Mouse (Mus musculus): ENCODE measurements at regions not wholly inside any gene's neighbourhood (a gene's known extent, or its start where the extent isn't known, plus 50 kb on each side); places are given as distances from the start of the nearest gene placed in this dataset.
"Not testable (repeated sequence)": the region's sequence is repeated elsewhere in the genome, so short reads cannot be mapped to it uniquely, and the experiment has no call there.

DNA sequence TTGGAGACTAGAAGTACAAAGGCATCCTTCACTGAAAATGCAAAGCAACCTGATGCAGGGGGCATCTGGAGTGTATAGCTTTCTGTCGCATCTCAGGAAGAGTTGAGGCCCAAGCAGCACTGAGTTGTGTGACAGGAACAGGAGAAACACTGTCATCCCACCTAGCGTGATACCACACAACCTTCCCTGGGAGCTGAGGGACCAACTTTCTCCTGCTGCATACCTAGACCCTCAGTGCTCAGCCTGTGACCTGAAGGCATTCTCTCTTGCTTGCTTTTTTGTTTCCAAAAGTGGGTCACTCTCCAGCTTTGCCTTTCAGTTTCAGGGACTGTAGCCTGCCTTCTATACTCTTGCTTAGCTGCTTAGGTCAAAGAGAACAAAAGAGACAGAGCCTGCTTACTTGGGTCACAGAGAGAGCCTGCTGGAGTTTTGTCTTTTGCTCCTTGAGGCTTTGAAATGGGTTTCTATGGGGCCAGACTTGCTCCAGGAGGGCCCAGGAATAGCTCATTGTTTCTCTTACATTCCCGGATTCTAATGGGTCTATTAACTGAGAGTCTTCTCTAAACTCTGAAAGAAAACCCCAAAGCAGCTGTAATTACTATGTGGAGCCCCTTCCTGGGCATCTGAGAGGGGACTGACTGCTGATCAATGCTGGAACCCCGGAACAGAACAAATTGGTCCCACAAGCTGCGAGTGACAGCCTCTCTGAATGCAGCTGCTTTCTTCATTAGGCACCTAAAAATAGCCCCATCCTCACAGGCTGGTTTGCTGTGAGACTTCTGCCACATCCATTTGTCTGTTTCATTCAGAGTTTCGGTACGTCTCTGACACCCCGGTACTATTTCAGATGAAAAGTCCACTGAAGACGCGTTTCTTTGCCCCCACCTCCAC is 73.9 kb upstream of the Atxn1 start:
- DNase-seq (ENCODE audit: low spot score in 2 of 2): no peak

GRCm38 (mm10) chr13:46032281-46032680 is 67.5 kb upstream of the Atxn1 start:
- peak in 1 of 2 experiments; percentile 23 for DNase-seq (ENCODE audit: low spot score in 2 of 2)

DNA sequence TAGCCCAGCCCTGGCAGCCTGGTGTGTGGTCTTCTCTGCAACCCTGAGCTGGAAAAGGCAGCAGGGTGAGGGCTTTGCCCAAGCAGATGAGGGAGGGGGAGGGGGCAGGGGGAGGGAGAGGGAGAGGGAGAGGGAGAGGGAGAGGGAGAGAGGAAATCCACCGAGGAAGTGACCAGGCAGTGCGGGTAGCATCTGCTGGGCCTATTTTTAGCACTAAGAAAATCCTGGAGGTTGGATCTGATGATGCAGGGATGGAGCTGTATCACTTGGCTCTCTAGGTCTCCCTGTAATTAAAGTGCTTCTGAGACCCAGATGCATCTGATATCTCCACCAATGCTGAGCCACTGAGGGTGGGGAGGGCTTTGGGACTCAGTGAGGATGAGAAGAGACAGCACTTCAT is 61.2 kb upstream of the Atxn1 start:
- DNase-seq (ENCODE audit: low spot score in 2 of 2): no peak

GRCm38 (mm10) chr13:46023630-46024041 is 58.8 kb upstream of the Atxn1 start:
- DNase-seq (ENCODE audit: low spot score in 2 of 2): no peak

GRCm38 (mm10) chr13:46023187-46023586 is 58.4 kb upstream of the Atxn1 start:
- DNase-seq (ENCODE audit: low spot score in 2 of 2): no peak

DNA sequence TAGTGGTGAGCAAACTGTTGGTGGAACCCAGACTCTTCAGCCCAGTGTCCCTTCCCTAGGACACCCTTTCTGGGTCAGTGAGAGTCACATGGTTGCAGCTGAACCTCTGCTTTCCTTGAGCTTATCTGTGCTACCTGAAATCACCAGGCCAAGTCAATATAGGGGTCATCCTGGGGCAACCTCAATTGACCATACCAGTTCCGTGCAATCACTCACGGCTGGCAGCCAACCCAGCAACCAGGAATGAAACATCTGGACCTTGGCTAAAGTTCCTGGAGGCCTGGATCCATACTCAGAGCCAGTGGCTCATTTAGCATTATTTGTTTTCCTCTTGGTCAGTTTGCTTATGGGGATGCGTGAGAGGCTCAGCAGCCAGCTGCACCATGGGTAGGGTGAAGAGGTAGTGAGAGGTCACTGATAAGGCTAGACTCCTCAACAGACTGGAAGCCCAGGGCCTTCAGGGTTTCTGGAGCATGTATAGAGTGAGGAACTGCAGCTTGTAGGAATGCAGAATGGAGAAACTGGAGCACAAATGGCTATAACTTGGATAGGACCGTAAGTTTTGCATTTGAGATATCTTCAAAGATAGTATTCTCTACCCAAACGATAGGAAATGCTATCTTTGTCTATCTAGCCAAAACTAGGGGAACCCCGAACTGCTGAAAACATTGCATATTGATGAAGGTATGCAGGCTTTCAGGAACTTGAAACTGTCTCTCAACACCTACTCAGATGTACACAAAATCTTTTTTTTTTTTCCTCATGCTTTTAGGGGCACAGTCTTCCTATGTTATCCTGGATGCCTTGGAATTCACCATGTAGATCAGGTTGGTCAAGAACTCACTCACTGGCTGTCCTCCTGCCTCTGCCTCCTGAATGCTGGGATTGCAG is 56.4 kb upstream of the Atxn1 start:
- DNase-seq (ENCODE audit: low spot score in 2 of 2): no peak

DNA sequence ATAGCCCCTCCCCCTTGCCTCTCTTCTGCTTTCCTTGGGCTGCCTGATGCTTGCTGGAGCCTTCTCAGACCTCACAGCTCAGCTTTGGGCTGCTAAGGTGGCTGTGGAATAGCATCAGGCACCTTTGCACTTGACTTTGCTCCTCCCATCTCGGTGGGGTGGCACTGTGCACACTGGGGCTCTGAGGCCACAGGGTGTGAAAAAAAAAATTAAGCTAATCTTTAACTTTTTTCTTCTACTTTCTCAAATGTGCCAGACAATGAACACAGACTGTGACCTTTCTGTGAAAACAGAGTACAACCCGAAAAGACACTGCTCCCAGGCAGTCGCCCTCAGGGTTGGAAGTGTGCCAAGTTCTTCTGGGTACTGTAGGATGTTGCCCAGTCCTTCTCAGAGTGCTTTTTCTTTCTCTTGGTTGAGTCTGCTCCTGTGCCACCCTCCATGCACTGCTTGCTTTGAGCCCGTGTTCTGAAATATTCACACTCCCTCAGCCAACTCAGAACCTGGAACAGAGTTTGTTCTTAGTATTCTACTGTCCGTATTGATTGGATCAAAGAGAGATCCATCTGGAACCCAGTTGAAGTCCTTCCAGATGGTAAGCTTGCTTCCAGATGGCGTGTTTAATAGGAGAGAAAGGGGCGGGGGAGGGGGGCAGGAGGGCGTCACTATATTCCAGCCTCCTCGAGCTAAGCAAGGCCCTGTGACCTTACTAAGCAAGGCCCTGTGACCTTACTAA is 54.8 kb upstream of the Atxn1 start:
- no peak for DNase-seq (ENCODE audit: low spot score in 2 of 2)

- DNase-seq (ENCODE audit: low spot score in 2 of 2): no peak
Measured at GRCm38 (mm10) chr13:46018903-46019430, 54.2 kb upstream of the Atxn1 start.

DNA sequence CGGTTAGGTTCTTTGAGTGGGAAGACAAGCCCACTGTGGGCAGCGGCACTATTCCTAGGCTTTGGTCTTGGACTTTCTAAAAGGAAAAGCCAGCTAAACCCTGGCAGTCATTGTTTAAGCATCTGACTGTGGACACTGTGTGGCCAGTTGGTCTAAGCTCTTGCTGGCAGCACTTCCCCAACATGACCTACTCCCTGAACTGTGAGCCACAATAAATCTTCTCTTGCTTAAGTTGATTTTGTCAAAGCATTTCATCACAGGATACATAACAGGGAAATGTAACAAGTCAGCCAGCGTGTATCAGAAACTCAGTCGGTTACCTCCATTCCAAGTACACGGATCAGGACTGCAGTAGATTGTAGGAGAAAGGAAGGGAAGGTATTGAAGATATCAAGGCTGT is 52.9 kb upstream of the Atxn1 start:
- no peak for DNase-seq (ENCODE audit: low spot score in 2 of 2)

DNA sequence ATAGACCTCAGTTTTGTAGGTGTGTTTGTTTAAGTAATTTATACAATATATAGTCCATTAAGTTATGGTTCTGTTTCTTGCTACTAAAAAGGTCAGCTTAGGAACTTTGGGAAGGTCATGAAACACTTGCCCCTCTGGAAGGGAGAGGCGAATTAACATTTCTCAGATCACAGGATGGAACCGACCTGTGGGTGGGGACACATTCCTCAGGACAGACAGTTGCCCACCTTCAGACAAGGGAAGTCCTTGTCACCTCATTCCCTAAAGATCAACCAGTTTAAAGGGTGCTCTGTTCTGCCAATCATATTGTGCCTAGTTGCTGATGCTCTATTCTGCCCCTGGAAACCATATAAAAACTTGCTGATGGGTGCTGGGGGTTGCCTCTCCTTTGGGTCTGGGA is 52.2 kb upstream of the Atxn1 start:
- DNase-seq (ENCODE audit: low spot score in 2 of 2): not testable (repeated sequence)

GRCm38 (mm10) chr13:46015231-46015630 is 50.4 kb upstream of the Atxn1 start:
- no peak for DNase-seq (ENCODE audit: low spot score in 2 of 2)

- DNase-seq (ENCODE audit: low spot score in 2 of 2): no peak
Measured at GRCm38 (mm10) chr13:46014637-46015036, 49.8 kb upstream of the Atxn1 start.
